Mouse (Mus musculus) forebrain, embryonic 15.5 days (tissue): Measurements from ENCODE around the gene Gm4553. TPM values are rescaled to one million over a fixed set of nuclear protein-coding genes. Genes with fewer than 3 reads are reported as not detected.
"Not testable (repeated sequence)": the region's sequence is repeated elsewhere in the genome, so short reads cannot be mapped to it uniquely, and the experiment has no call there.

ENCODE experiments used
- ATAC-seq: fragments of 200-750 bp; cut with Nextera tagmentation; replicated peaks from 2 replicates; pipeline ENCODE4 v1.8.0; 2017; ENCODE audit warnings: mild to moderate bottlenecking, moderate TSS enrichment, moderate library complexity
- H3K27ac ChIP-seq: fragments of 300-500 bp; sonication (generic); replicated peaks from 2 replicates; pipeline ENCODE4 v1.5.1; 2015; ENCODE audit warnings: mild to moderate bottlenecking, inconsistent platforms
- H3K27me3 ChIP-seq: fragments of 300-500 bp; sonication (generic); 2 replicates; pipeline ENCODE4 v1.6.1; 2015; ENCODE audit warnings: inconsistent platforms
- H3K36me3 ChIP-seq: fragments of 300-500 bp; sonication (generic); 2 replicates; pipeline ENCODE4 v1.6.1; 2015; ENCODE audit warnings: mild to moderate bottlenecking, inconsistent platforms
- H3K4me1 ChIP-seq: fragments of 300-500 bp; sonication (generic); 2 replicates; pipeline ENCODE4 v1.6.1; 2015; ENCODE audit warnings: inconsistent platforms
- H3K4me2 ChIP-seq: fragments of 300-500 bp; sonication (generic); replicated peaks from 2 replicates; pipeline ENCODE4 v1.6.1; 2015; ENCODE audit warnings: mild to moderate bottlenecking, inconsistent platforms
- H3K4me3 ChIP-seq: fragments of 300-500 bp; sonication (generic); 2 replicates; pipeline ENCODE4 v1.5.1; 2015; ENCODE audit warnings: mild to moderate bottlenecking, inconsistent platforms
- H3K9ac ChIP-seq: fragments of 300-500 bp; sonication (generic); replicated peaks from 2 replicates; pipeline ENCODE4 v1.6.1; 2015; ENCODE audit warnings: mild to moderate bottlenecking, inconsistent platforms
- H3K9me3 ChIP-seq: fragments of 300-500 bp; sonication (generic); 2 replicates; pipeline ENCODE4 v1.6.1; 2016; ENCODE audit warnings: inconsistent platforms
- WGBS: fragments of 180-500 bp; shearing (Covaris S2); methylation state at CpG from one replicate; pipeline ENCODE4 v1.1.7; 2015; ENCODE audit warnings: mixed read lengths; 5-methylcytosine and 5-hydroxymethylcytosine counted together
- polyA plus RNA-seq: library from polyadenylated mRNA; unstranded; fragments of >200 nt; fragmentation: Nextera tagmentation; extraction: Ambion mirVana; gene quantifications from 2 replicates; pipeline ENCODE4 v1.2.1, GENCODE M21; 2015

The Gm4553 gene
- not detected in 2 replicates for polyA plus RNA-seq

DNA sequence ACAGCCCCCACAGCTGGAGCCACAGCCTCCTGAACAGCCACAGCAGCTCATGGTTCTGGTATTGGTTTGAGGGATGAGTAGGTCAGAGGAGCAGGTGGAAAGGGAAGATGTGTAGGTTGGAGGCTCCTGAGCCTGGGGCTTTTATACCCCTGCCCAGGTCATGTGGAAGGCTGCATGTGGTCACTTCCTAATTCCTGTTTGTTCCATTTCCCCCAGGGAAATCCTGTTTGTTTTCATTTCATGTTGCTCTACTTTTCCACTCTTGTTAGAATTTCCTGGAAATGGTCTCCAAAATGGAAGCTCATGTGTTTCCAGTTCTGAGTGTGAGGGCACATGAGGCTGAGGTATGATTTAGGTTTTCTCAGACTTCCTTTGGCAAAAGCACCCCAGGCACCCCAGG is at the start of gene Gm4553:
Gene Gm4553 (minus strand): TSS at position 101 of the 400 bp plus-strand sequence.
- not testable (repeated sequence) for H3K4me3 ChIP-seq, H3K27ac ChIP-seq, H3K9me3 ChIP-seq, H3K4me1 ChIP-seq, H3K9ac ChIP-seq, H3K36me3 ChIP-seq, H3K27me3 ChIP-seq, ATAC-seq, H3K4me2 ChIP-seq

DNA sequence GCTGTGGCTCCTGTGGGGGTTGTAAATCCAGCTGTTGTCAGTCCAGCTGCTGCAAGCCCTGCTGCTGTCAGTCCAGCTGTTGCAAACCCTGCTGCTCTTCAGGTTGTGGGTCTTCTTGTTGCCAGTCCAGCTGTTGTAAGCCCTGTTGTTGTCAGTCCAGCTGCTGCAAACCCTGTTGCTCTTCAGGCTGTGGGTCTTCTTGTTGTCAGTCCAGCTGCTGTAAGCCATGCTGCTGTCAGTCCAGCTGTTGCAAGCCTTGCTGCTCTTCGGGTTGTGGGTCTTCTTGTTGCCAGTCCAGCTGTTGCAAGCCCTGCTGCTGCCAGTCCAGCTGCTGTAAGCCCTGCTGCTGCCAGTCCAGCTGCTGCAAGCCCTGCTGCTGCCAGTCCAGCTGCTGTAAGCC is 46.6 kb upstream of the Gm4553 start:
- WGBS, result 50% methylated on average over 1 of the region's 1 CpGs
- not testable (repeated sequence) for H3K27ac ChIP-seq, H3K4me2 ChIP-seq, H3K27me3 ChIP-seq, ATAC-seq, H3K9ac ChIP-seq, H3K36me3 ChIP-seq, H3K9me3 ChIP-seq, H3K4me3 ChIP-seq, H3K4me1 ChIP-seq

DNA sequence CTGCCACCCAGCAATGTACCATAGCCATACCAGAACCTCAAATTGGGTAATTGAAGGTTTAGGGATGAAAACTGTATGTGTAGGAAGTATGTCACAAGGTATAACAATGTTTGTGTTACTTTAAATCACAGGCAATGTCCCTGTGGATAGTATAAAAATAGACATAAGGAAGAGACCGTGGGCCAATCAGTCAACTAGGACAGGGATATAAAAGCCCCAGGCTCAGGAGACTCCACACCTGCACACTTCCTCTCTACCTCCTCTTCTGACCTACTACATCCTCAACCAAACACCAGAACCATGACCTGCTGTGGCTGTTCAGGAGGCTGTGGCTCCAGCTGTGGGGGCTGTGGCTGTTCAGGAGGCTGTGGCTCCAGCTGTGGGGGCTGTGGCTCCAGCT is 46.0 kb upstream of the Gm4553 start, which contains the start of gene Gm7579:
Gene Gm7579 (plus strand): TSS at position 301 of the 400 bp plus-strand sequence.
- H3K9ac ChIP-seq, result no peak within 1 kb of the TSS
- no peaks in the 10 kb centered on the region for H3K27me3 ChIP-seq
- H3K4me2 ChIP-seq, result no peak within 1 kb of the TSS
- H3K36me3 ChIP-seq, result no peaks in the 10 kb centered on the region
- no peak for ATAC-seq
- no peaks in the 10 kb centered on the region for H3K4me1 ChIP-seq
- H3K27ac ChIP-seq, result no peak within 1 kb of the TSS
- no peaks in the 10 kb centered on the region for H3K9me3 ChIP-seq
- 85% methylated on average over 1 of the region's 1 CpGs for WGBS
- H3K4me3 ChIP-seq, result no peak within 1 kb of the TSS

DNA sequence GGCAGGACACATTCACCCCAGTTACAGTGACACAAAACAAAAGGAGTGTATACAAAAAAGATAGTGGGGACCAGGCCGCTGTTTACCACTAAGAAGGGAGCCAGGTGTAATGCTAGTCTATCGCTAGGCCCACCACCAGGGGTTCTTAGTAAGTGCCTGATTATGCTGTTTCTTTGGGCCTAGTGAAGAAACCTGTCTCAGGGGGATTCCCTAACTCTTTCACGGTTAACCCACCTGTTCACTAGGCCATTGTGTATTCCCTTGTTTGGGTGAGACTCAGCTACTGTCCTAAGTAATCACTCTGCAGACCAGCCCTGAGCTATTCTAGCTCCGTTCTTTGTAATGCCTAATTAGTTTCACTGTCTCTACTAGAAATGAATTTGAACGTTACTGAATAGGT is 41.4 kb upstream of the Gm4553 start:
- H3K36me3 ChIP-seq, ATAC-seq, H3K9me3 ChIP-seq, H3K9ac ChIP-seq, H3K27ac ChIP-seq, H3K27me3 ChIP-seq, H3K4me2 ChIP-seq, H3K4me1 ChIP-seq, H3K4me3 ChIP-seq: not testable (repeated sequence)
- WGBS, result 62% methylated on average over 5 of the region's 5 CpGs

DNA sequence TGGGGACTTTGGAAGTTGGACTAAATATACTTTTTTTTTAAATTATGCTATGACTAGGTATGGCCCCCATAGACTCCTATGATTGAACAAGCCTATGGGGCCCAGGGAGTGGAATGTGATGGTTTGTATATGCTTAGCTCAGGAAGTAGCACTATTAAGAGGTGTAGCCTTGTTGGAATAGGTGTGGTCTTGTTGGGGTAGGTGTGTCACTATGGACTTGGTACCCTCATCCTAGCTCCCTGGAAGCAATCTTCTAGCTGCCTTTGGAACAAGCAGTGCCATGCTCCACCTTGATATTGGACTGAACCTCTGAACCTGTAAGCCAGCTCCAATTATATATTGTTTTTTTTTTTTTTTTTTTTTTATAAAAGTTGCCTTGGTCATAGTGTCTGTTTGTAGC is 39.9 kb upstream of the Gm4553 start:
- no peaks in the 10 kb centered on the region for H3K36me3 ChIP-seq
- H3K4me1 ChIP-seq, result no peaks in the 10 kb centered on the region
- no peaks in the 10 kb centered on the region for H3K27me3 ChIP-seq
- H3K27ac ChIP-seq, result no peak overlapping the region
- no peak overlapping the region for H3K4me2 ChIP-seq
- H3K9me3 ChIP-seq, result no peaks in the 10 kb centered on the region
- H3K9ac ChIP-seq, result no peak overlapping the region
- H3K4me3 ChIP-seq, result no peak overlapping the region
- no peak for ATAC-seq

DNA sequence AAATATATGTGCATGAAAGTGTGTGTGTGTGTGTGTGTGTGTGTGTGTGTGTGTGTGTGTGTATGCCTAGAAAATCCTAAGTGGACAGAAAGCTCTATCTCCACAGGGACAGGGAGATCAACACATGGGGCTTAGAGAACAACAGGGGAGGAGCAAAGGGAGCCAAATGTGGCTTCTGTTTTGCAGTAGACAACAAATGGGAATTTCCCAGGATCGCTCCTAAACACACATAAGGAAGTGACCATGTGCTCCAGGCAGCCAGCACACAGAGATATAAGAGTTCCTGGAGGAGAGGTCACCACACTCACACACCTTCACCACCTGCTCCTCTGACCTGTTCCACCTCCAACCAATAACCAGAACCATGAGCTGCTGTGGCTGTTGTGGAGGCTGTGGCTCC is 35.5 kb upstream of the Gm4553 start, which contains the start of gene Krtap5-3:
Gene Krtap5-3 (plus strand): TSS at position 301 of the 400 bp plus-strand sequence.
- WGBS, result 76% methylated on average over 1 of the region's 1 CpGs
- no peak within 1 kb of the TSS for H3K4me2 ChIP-seq

DNA sequence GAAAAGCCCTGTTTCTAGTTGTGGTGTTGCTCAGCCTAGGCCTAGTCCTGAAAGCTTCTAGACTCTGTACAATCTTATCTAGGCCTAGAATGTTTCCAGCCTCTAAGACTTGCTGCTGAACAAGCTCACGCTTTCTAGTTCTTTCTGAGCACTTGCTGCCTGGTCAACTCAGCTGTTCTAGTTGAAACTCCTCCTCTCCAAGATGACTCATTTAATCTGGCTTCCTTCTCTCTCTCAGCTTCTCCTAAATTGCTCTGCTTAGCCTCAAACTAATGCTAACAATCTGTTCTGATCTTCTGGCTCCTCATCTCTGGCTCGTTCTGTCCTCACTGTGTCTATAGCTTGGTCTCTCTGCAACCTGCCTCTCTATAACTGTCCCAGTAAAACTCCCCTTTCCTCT is 33.2 kb upstream of the Gm4553 start:
- no peaks in the 10 kb centered on the region for H3K9me3 ChIP-seq
- H3K4me1 ChIP-seq, result no peaks in the 10 kb centered on the region
- no peak overlapping the region for H3K9ac ChIP-seq
- no peak overlapping the region for H3K4me3 ChIP-seq
- WGBS, result 82% methylated on average over 2 of the region's 2 CpGs
- H3K4me2 ChIP-seq, result no peak overlapping the region
- H3K36me3 ChIP-seq, result no peaks in the 10 kb centered on the region
- no peak for ATAC-seq
- no peaks in the 10 kb centered on the region for H3K27me3 ChIP-seq
- no peak overlapping the region for H3K27ac ChIP-seq

More for the DNA sequence above, 35.5 kb upstream of the Gm4553 start, which contains the start of gene Krtap5-3:
- no peak within 1 kb of the TSS for H3K9ac ChIP-seq
- H3K9me3 ChIP-seq, result no peaks in the 10 kb centered on the region
- no peak within 1 kb of the TSS for H3K4me3 ChIP-seq
- no peak for ATAC-seq
- H3K36me3 ChIP-seq, result no peaks in the 10 kb centered on the region
- H3K27ac ChIP-seq, result no peak within 1 kb of the TSS
- H3K4me1 ChIP-seq, result no peaks in the 10 kb centered on the region
- H3K27me3 ChIP-seq, result no peaks in the 10 kb centered on the region

DNA sequence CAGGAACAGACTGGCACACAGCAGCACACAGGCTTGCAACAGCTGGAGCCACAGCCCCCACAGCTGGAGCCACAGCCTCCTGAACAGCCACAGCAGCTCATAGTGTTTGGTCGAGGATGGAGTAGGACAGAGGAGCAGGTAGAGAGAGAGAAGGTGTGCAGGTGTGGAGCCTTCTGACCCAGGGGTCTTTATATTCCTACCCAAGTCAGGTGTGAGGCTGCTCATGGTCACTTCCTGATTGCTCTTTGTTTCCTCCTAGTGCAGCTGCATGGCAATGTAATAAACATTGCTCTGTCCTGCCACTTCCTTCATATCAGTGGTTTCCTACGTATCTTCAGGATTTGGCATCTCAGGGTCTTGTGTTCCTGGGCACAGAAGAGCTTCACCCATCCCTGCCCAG is 24.8 kb upstream of the Gm4553 start, which contains the start of gene Gm10153:
Gene Gm10153 (minus strand): TSS at position 101 of the 400 bp plus-strand sequence.
- Histone ChIP-seq H3K36me3 (no peaks in the 10 kb centered on the region), H3K4me1 (no peaks in the 10 kb centered on the region), H3K27ac (no peak within 1 kb of the TSS), H3K27me3 (no peaks in the 10 kb centered on the region), H3K4me2 (no peak within 1 kb of the TSS), H3K9me3 (no peaks in the 10 kb centered on the region), H3K9ac (no peak within 1 kb of the TSS), H3K4me3 (no peak within 1 kb of the TSS)
- ATAC-seq, result no peak
- 47% methylated on average over 2 of the region's 2 CpGs for WGBS

DNA sequence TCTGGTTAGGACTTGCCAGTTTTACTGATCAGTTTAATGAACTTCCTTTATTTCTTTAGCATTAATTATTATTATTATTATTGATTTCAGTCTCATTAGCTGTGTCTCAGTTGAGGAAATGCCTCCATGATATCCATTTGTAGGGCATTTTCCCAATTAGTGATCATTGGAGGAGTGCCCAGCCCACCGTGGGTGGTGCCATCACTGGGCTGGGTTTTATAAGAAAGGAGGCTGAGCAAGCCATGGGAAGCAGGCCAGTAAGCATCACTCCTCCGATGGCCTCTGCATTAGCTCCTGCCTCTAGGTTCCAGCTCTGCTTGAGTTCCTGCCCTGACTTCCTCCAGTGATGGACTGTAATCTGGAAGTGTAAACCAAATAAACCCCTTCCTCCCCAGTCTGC is 22.6 kb upstream of the Gm4553 start:
- 31% methylated on average over 2 of the region's 2 CpGs for WGBS
- no peaks in the 10 kb centered on the region for H3K4me1 ChIP-seq

DNA sequence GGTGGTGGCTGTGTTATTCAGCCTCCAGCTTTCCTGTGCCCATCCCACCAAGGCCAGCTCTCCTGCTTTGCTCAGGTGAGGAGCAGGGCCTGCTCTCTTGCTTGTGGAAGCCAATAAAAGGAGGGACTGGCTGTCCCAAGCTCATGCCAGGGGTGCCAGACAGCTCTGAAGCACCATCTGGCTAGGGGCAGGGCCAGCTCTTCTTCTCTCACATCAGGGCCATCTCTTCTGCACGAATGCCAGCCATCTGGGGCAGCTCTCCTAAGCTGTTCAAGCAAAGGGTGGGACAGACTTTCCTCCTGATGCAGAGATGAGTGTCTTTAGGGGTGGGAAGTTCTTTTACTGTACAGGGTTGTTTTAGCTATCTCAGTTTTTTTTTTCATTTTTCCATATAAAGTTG is 15.5 kb upstream of the Gm4553 start:
- H3K27me3 ChIP-seq, result no peaks in the 10 kb centered on the region
- H3K27ac ChIP-seq, result no peak overlapping the region
- 43% methylated on average over 1 of the region's 1 CpGs for WGBS
- H3K9me3 ChIP-seq, result no peaks in the 10 kb centered on the region
- H3K4me3 ChIP-seq, result no peak overlapping the region
- H3K36me3 ChIP-seq, result no peaks in the 10 kb centered on the region
- no peak overlapping the region for H3K9ac ChIP-seq
- H3K4me2 ChIP-seq, result no peak overlapping the region
- H3K4me1 ChIP-seq, result no peaks in the 10 kb centered on the region
- ATAC-seq, result no peak

More for the DNA sequence above, 22.6 kb upstream of the Gm4553 start:
- Histone ChIP-seq H3K9me3 (no peaks in the 10 kb centered on the region), H3K4me3 (no peak overlapping the region), H3K27me3 (no peaks in the 10 kb centered on the region), H3K9ac (no peak overlapping the region), H3K36me3 (no peaks in the 10 kb centered on the region), H3K4me2 (no peak overlapping the region), H3K27ac (no peak overlapping the region)
- no peak for ATAC-seq

DNA sequence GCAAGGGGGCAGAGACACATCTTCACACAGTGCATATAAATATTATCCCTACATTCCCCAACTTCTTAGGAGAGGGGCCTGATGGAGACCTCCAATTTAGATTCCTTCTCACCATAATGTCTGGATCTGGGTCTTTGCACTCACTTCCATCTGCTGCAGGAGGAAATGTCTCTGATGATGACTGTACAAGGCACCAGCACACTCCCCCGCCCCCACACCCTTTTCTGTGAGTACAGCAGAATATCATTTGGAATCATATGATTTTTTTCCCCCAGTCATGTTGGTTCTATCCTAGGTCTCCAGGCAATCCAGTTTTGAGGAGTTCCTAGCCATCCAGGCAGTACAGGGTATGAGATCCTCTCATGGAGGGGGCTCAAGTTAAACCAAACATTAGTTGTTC is 13.1 kb upstream of the Gm4553 start:
- Histone ChIP-seq H3K9me3 (no peaks in the 10 kb centered on the region), H3K27ac (no peak overlapping the region), H3K4me3 (no peak overlapping the region), H3K4me1 (no peaks in the 10 kb centered on the region), H3K27me3 (no peaks in the 10 kb centered on the region), H3K4me2 (no peak overlapping the region), H3K36me3 (no peaks in the 10 kb centered on the region), H3K9ac (no peak overlapping the region)
- WGBS, result 69% methylated on average over 1 of the region's 1 CpGs
- no peak for ATAC-seq

DNA sequence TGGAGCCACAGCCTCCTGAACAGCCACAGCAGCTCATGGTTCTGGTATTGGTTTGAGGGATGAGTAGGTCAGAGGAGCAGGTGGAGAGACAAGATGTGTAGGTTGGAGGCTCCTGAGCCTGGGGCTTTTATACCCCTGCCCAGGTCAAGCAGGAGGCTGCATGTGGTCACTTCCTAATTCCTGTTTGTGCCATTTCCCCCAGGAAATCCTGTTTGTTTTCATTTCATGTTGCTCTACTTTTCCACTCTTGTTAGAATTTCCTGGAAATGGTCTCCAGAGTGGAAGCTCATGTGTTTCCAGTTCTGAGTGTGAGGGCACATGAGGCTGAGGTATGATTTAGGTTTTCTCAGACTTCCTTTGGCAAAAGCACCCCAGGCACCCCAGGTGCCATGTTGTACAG is 10.4 kb upstream of the Gm4553 start, which contains the start of gene Krtap5-2:
Gene Krtap5-2 (minus strand): TSS at position 101 of the 400 bp plus-strand sequence.
- not testable (repeated sequence) for H3K4me2 ChIP-seq, ATAC-seq, H3K36me3 ChIP-seq

DNA sequence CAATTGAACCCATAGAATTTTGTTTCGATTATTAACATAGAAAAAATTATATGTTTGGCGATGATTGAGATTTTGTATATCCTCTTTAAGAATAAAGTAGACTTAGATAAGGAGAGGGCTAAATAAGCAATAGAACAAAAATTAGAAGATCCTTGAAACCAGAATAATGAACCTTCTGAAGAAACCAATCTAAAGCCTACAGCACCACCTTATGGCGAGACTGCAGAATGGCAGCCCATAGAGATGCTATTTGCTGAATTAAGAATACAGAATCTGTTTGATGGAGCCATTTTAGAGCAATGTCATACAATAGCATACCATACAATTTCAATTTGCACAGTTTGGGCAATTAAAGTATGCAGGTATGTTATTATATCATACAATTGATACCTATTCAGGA is 4.3 kb upstream of the Gm4553 start:
- Histone ChIP-seq H3K27me3 (no peaks in the 10 kb centered on the region), H3K4me3 (no peak overlapping the region), H3K4me2 (no peak overlapping the region), H3K4me1 (no peaks in the 10 kb centered on the region), H3K9me3 (no peaks in the 10 kb centered on the region), H3K36me3 (no peaks in the 10 kb centered on the region), H3K9ac (no peak overlapping the region), H3K27ac (no peak overlapping the region)
- no peak for ATAC-seq
- 53% methylated on average over 3 of the region's 3 CpGs for WGBS

More for the DNA sequence above, 10.4 kb upstream of the Gm4553 start, which contains the start of gene Krtap5-2:
- not testable (repeated sequence) for H3K9ac ChIP-seq, H3K4me1 ChIP-seq, H3K9me3 ChIP-seq, H3K4me3 ChIP-seq, H3K27ac ChIP-seq, H3K27me3 ChIP-seq
